Mouse (Mus musculus) urinary bladder, adult 2 months (tissue): ENCODE results near the gene Gm8159. TPM values are rescaled to one million over a fixed set of nuclear protein-coding genes. Genes with fewer than 3 reads are reported as not detected.
A peak's percentile ranks its signal among the peaks of the same experiment; 100 is the strongest.
"Not testable (repeated sequence)": the region's sequence is repeated elsewhere in the genome, so short reads cannot be mapped to it uniquely, and the experiment has no call there.

ENCODE experiments used
- DNase-seq: peaks from one replicate; pipeline ENCODE4 v3.0.0; 2022; ENCODE audit warnings: low spot score
- polyA plus RNA-seq: library from polyadenylated mRNA; depleted of rRNA; stranded (reverse); fragments of >200 nt; gene quantifications from 2 replicates; pipeline ENCODE4 v1.2.3, GENCODE M21; 2012; rRNA removed

Gm8159 gene
- 0.08 TPM in 1 of 2 replicates, not detected in the other for polyA plus RNA-seq

GRCm38 (mm10) chr14:4632052-4632451, at the start of gene Gm8159:
Gene Gm8159, plus strand, starts transcription at chr14:4632352.
- not testable (repeated sequence) for DNase-seq

- peak; percentile 14 for DNase-seq
Measured at GRCm38 (mm10) chr14:4649309-4649708, 17.2 kb downstream of the Gm8159 start.

DNA sequence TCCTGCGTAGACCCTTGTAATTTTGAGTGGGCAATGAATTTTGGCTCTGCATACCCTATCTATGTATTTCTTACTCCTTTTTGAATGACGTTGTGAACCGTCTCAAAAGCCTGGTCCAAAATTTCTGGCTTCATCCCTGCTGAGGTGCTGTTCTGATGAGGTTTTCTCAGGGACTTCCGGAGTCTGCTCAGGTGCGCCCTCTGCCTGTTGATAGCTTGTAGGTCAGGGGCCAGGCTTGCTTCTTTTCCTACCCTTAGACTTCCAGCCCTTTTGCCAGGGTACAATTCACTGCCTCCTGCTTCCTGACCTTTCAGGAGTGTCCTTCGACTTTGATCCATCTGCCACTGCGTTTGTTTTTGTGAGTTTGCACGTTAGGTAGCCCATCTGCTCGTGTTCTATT, 18.2 kb downstream of the Gm8159 start:
- DNase-seq: peak; percentile 15

GRCm38 (mm10) chr14:4663892-4664291, 31.7 kb downstream of the Gm8159 start, which contains the start of gene Gm3239:
Gene Gm3239, plus strand, starts transcription at chr14:4664192.
- DNase-seq: not testable (repeated sequence)

Other genes with a start within 250 kb of the Gm8159 start
- gene Gm3159, start 234.8 kb upstream of the Gm8159 start, polyA plus RNA-seq: not detected in 2 replicates
- 0.04 and 0.08 TPM in 2 replicates for gene Gm3164, start 216.9 kb upstream of the Gm8159 start, polyA plus RNA-seq
- 1.3 TPM in 1 of 2 replicates, not detected in the other for gene Gm3173, start 201.4 kb upstream of the Gm8159 start, polyA plus RNA-seq
- not detected in 2 replicates for gene Gm3182, start 150.6 kb upstream of the Gm8159 start, polyA plus RNA-seq
- gene Gm3047, start 76.9 kb upstream of the Gm8159 start, polyA plus RNA-seq: not detected in 2 replicates
- 0.12 and 0.15 TPM in 2 replicates for gene Gm3239, start 31.8 kb downstream of the Gm8159 start, polyA plus RNA-seq
- not detected in 2 replicates for gene Gm7876, start 76.9 kb downstream of the Gm8159 start, polyA plus RNA-seq
- gene Gm3252, start 94.4 kb downstream of the Gm8159 start, polyA plus RNA-seq: 0.03 TPM in 1 of 2 replicates, not detected in the other
- gene Gm9602, start 144.0 kb downstream of the Gm8159 start, polyA plus RNA-seq: not detected in 2 replicates
- not detected in 2 replicates for gene Gm3269, start 205.8 kb downstream of the Gm8159 start, polyA plus RNA-seq
- gene Gm3264, start 223.2 kb downstream of the Gm8159 start, polyA plus RNA-seq: 0.19 and 0.54 TPM in 2 replicates